Mouse (Mus musculus) spleen, adult 2 months (tissue): ENCODE data around the gene Rho. TPM values are rescaled to one million over a fixed set of nuclear protein-coding genes. Genes with fewer than 3 reads are reported as not detected.

Experiments
- DNase-seq, 2 experiments: peaks; one replicate each; pipeline versions ENCODE4 v3.0.0 to v3.0.0-alpha.2; 2012 to 2021; ENCODE audit warnings: low spot score in 2 of 2, low read depth in 1 of 2
- H3K27ac ChIP-seq: fragments of 200-500 bp; 2 replicates; pipeline ENCODE4 v1.5.1; 2012; ENCODE audit warnings: low read length, inconsistent platforms; ENCODE audit not compliant: insufficient read depth
- H3K27me3 ChIP-seq: fragments of 200-500 bp; 2 replicates; pipeline ENCODE4 v1.6.1; 2012; ENCODE audit warnings: mild to moderate bottlenecking, moderate library complexity, low read length, inconsistent platforms; ENCODE audit not compliant: control insufficient read depth, insufficient read depth
- H3K36me3 ChIP-seq: fragments of 200-500 bp; 2 replicates; pipeline ENCODE4 v1.6.1; 2012; ENCODE audit warnings: mild to moderate bottlenecking, low read length, inconsistent platforms; ENCODE audit not compliant: control insufficient read depth, insufficient read depth
- H3K4me1 ChIP-seq: fragments of 200-500 bp; 2 replicates; pipeline ENCODE4 v1.6.1; 2011; ENCODE audit warnings: inconsistent platforms; ENCODE audit not compliant: control insufficient read depth, insufficient read depth, insufficient read length
- H3K4me3 ChIP-seq: fragments of 200-500 bp; 2 replicates; pipeline ENCODE4 v1.5.1; 2011; ENCODE audit warnings: mild to moderate bottlenecking, inconsistent platforms; ENCODE audit not compliant: insufficient read depth, insufficient read length; ENCODE audit errors: extremely low read depth
- CTCF ChIP-seq: fragments of 200-500 bp; IDR thresholded peaks from 2 replicates; pipeline ENCODE4 v1.5.1; 2011; ENCODE audit warnings: mild to moderate bottlenecking, inconsistent platforms; ENCODE audit not compliant: insufficient read depth, insufficient read length, insufficient replicate concordance; ENCODE audit errors: extremely low read depth
- POLR2A ChIP-seq: fragments of 200-500 bp; IDR thresholded peaks from 2 replicates; pipeline ENCODE4 v1.6.1; 2011; ENCODE audit warnings: low read depth, low read length, inconsistent platforms
- WGBS: fragments of 180-500 bp; shearing (Covaris S2); methylation state at CpG from one replicate; pipeline ENCODE4 v1.1.7; 2018; 5-methylcytosine and 5-hydroxymethylcytosine counted together
- polyA plus RNA-seq: library from polyadenylated mRNA; depleted of rRNA; stranded (reverse); fragments of >200 nt; gene quantifications from 2 replicates; pipeline ENCODE4 v1.2.3, GENCODE M21; 2012

The Rho gene
- polyA plus RNA-seq, 1 experiment, result 0.37 TPM

DNA sequence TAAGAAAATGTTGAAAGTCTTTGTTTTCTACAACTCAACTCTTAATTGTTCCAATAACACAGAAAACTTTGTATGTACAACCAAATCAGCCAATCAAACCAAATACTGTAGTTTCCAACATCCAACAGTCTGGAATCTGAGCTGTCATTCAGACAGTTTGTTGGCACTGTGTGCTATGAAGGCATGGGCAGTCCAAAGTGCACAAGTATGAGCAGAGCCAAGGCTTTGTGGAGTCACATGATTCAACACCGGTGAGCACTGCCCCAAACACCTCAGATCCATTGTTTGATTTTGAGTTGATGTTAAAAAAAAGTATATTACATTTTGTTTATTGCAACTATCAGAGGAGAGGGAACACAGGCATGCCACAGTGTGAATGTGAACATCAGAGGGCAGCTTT lies 9.1 kb downstream of the Rho start:
- no peak overlapping the region for H3K4me3 ChIP-seq
- TF ChIP-seq POLR2A (no peak), CTCF (no peak)
- WGBS, result 88% methylated on average over 1 of the region's 1 CpGs
- H3K27me3 ChIP-seq, result no peaks in the 10 kb centered on the region
- H3K4me1 ChIP-seq, result peaks cover 3% of the 10 kb centered on the region; the same call in 1 of the 2 replicates
- no peak for DNase-seq
- no peaks in the 10 kb centered on the region for H3K36me3 ChIP-seq
- no peak overlapping the region for H3K27ac ChIP-seq

DNA sequence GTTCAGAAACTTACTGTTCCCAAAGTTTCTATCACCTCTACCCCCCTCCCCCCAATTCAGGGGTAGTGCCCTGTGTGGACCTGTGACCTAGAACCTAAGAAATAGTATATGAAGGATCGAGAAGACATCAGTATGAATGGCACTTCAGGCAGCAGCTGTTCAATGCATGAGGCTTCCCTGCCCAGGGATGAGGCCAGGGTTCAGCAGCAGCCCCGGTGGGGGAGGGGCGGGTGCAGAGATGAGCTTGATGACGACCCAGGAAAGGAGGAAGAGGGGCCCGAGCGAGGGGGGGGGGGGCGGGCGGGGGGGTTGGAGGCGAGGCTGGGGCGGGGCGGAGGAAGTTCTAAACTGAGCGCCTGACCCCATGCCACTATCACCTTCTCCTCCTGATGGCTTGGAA lies 9.6 kb downstream of the Rho start:
- Histone ChIP-seq H3K4me3 (no peak overlapping the region), H3K36me3 (no peaks in the 10 kb centered on the region), H3K4me1 (peaks cover 5% of the 10 kb centered on the region; the same call in 1 of the 2 replicates), H3K27me3 (no peaks in the 10 kb centered on the region), H3K27ac (no peak overlapping the region)
- DNase-seq, result no peak
- TF ChIP-seq CTCF (no peak), POLR2A (no peak)
- 21% methylated on average over 7 of the region's 12 CpGs for whole genome bisulfite sequencing

DNA sequence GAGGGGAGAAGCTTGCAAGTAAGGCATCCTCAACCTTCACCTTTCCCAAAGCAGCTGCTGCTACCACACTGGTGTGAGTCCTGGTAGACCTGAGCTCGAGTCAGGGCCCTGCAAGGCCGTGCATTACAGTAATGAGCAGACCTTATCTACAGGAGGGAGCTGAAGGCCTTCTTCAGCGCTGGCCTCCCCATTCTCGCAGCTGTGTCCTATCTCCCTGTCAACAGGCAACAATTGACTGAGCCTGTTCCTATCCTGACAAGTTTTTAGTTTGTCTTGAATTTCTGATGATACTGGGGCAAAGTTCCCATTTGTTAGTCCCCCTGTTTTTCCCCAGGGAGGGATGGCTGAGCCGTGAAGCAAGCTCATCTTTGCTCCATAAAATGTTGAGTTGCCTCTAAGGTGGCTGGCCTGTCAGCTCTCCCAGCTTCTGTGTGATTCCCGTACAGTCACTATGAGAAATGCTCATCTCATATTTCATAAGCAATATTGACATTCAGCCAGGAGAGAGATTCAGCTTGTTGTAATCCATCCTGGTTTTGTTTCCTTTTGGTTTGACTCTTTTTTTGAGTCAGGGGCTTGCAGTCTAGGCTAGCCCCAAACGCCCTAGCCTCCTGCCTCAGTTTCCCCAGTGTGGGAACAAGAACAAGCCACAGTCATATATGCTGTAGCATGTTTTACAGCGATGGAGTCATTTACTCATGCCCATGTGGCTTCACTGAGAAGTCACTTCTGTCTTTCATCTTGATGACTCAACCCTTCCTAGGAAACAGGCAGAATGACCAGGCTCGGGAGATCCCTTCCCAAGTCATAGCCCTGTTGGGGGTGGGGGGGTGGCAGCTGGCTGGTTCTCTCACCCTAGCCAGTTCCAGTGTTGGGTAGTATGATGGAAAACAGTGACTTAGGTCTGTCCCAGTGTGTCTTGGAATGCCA lies 12.2 kb downstream of the Rho start:
- 77% methylated on average over 9 of the region's 9 CpGs for WGBS
- Histone ChIP-seq H3K4me3 (no peak overlapping the region), H3K27me3 (no peaks in the 10 kb centered on the region), H3K36me3 (no peaks in the 10 kb centered on the region), H3K27ac (no peak overlapping the region), H3K4me1 (peaks cover 10% of the 10 kb centered on the region; the same call in 1 of the 2 replicates)
- TF ChIP-seq CTCF (no peak), POLR2A (no peak)
- no peak for DNase-seq

DNA sequence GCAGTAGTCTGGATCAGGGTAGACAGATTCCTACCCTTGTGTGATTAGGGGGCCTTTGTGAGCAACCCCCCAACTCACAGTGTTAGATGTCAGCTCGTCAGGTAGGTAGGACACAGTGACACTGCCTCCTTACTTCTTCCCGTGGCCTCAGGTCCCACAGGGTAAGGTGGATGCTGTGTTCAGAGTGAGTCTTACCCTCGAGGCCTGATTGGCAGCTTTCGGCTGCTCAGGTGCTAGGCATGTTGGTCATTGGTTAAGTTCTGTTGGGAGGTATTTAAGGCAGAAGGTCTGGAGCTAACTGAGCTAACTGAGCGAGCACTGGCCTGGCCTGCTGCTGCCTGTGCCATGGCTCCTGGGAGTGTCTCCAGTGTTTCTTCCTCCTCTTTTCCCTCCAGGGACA lies 13.1 kb downstream of the Rho start, which contains the start of gene H1foo:
TSS of gene H1foo (plus strand) at position 301 of the 400 bp plus-strand sequence.
- 90% methylated on average over 5 of the region's 5 CpGs for WGBS
- H3K36me3 ChIP-seq, result no peaks in the 10 kb centered on the region
- no peak within 1 kb of the TSS for H3K4me3 ChIP-seq
- TF ChIP-seq POLR2A (no peak), CTCF (no peak)
- no peaks in the 10 kb centered on the region for H3K27me3 ChIP-seq
- H3K27ac ChIP-seq, result no peak within 1 kb of the TSS
- no peak for DNase-seq
- H3K4me1 ChIP-seq, result peaks cover 10% of the 10 kb centered on the region; the same call in 1 of the 2 replicates

DNA sequence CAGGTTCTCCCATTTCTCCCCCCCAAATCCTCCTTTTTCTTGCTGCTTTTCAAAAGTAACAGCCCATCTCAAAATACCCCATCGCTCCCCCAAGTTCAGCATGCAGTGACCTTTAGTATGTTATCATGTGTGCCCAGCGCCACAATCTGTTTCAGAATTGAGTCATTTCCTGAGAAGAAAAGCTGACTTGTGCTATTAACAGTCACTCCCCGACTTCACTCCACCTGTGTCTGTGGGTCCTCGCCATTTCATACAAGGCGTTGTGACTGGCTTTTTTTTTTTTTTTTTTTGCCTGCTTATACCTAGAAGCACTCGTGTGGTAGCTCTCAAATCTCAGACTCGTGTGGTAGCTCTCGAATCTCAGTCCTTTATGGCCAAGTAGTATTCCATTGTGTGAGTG lies 14.1 kb downstream of the Rho start:
- TF ChIP-seq POLR2A, result no peak
- TF ChIP-seq CTCF, result no peak
- peaks cover 10% of the 10 kb centered on the region; the same call in 1 of the 2 replicates for H3K4me1 ChIP-seq
- WGBS, result 47% methylated on average over 8 of the region's 8 CpGs
- H3K36me3 ChIP-seq, result no peaks in the 10 kb centered on the region
- no peaks in the 10 kb centered on the region for H3K27me3 ChIP-seq
- no peak overlapping the region for H3K4me3 ChIP-seq
- DNase-seq, result no peak
- no peak overlapping the region for H3K27ac ChIP-seq

DNA sequence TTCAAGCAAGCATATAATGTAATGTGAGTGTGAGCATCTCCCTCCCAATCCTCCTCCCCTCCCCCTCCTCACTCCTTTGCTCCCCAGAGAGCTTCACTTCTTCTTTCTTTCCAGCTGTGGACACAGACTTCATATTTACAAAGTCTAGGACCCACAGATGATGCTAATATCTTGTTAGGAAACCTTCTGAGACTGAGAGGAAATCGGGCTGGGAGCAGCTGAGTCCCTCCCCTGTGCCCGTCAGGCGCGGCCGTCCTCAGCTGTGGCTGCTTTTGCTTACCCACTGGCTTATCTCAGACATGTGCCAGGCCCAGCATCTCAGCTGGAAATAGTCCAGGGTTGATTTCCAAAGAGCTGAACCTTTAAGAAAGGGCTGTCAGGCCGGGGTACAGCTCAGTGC lies 14.8 kb downstream of the Rho start:
- TF ChIP-seq CTCF (no peak), POLR2A (no peak)
- peaks cover 9% of the 10 kb centered on the region; the same call in 1 of the 2 replicates for H3K4me1 ChIP-seq

More for the DNA sequence above, 14.8 kb downstream of the Rho start:
- DNase-seq, result no peak
- Histone ChIP-seq H3K4me3 (no peak overlapping the region), H3K36me3 (no peaks in the 10 kb centered on the region), H3K27me3 (no peaks in the 10 kb centered on the region), H3K27ac (no peak overlapping the region)
- WGBS, result 20% methylated on average over 6 of the region's 6 CpGs
